Mouse (Mus musculus): ENCODE data around the gene Zcchc2. TPM values are rescaled to one million over a fixed set of nuclear protein-coding genes. Genes with fewer than 3 reads are reported as not detected.

The Zcchc2 gene
- polyA plus RNA-seq, 1 experiment from 2014 or later = 1.2 TPM

Other genes starting within 250 kb of the Zcchc2 start
- gene Tnfrsf11a, start 209.7 kb upstream of the Zcchc2 start, polyA plus RNA-seq (2015; fragmentation: Nextera tagmentation; extraction: Ambion mirVana) = 0.39 and 0.40 TPM in 2 replicates
- gene Phlpp1, start 181.3 kb downstream of the Zcchc2 start, polyA plus RNA-seq (2015; fragmentation: Nextera tagmentation; extraction: Ambion mirVana) = 0.54 and 0.61 TPM in 2 replicates